Mouse (Mus musculus) liver, postnatal 0 days (tissue): ENCODE results near the gene B4galt1. TPM values are rescaled to one million over a fixed set of nuclear protein-coding genes. Genes with fewer than 3 reads are reported as not detected.

Source experiments
- ATAC-seq: fragments of 200-750 bp; cut with Nextera tagmentation; 2 replicates; pipeline ENCODE4 v1.8.0; 2017; ENCODE audit warnings: mild to moderate bottlenecking, moderate library complexity
- DNase-seq: peaks from one replicate; pipeline ENCODE4 v3.0.0-alpha.2; 2016
- H3K27ac ChIP-seq: fragments of 300-500 bp; sonication (generic); 2 replicates; pipeline ENCODE4 v1.5.1; 2014; ENCODE audit warnings: antibody characterized with exemption, moderate library complexity, mild to moderate bottlenecking, low read depth
- H3K27me3 ChIP-seq: fragments of 300-500 bp; sonication (generic); 2 replicates; pipeline ENCODE4 v1.6.1; 2014; ENCODE audit warnings: low read length, control low read depth, mixed read lengths; ENCODE audit not compliant: insufficient read depth
- H3K36me3 ChIP-seq: fragments of 300-500 bp; sonication (generic); replicated peaks from 2 replicates; pipeline ENCODE4 v1.6.1; 2014; ENCODE audit warnings: mild to moderate bottlenecking, control low read depth, low read length, moderate library complexity, mixed read lengths; ENCODE audit not compliant: insufficient read depth
- H3K4me1 ChIP-seq: fragments of 300-500 bp; sonication (generic); 2 replicates; pipeline ENCODE4 v1.6.1; 2014; ENCODE audit warnings: antibody characterized with exemption, mild to moderate bottlenecking, control low read depth; ENCODE audit not compliant: insufficient read depth
- H3K4me2 ChIP-seq: fragments of 300-500 bp; sonication (generic); 2 replicates; pipeline ENCODE4 v1.6.1; 2014; ENCODE audit warnings: low read depth, mild to moderate bottlenecking, low read length, moderate library complexity, mixed read lengths
- H3K4me3 ChIP-seq: fragments of 300-500 bp; sonication (generic); 2 replicates; pipeline ENCODE4 v1.5.1; 2014; ENCODE audit warnings: low read depth, low read length
- H3K9ac ChIP-seq: fragments of 300-500 bp; sonication (generic); replicated peaks from 2 replicates; pipeline ENCODE4 v1.6.1; 2014; ENCODE audit warnings: mild to moderate bottlenecking, moderate library complexity
- H3K9me3 ChIP-seq: fragments of 300-500 bp; sonication (generic); 2 replicates; pipeline ENCODE4 v1.6.1; 2016; ENCODE audit warnings: mild to moderate bottlenecking, control low read depth, low read length, mixed read lengths
- CTCF ChIP-seq: sonication (generic); IDR thresholded peaks from 2 replicates; pipeline ENCODE4 v1.5.1; 2016; ENCODE audit warnings: antibody characterized with exemption, low read depth
- EP300 ChIP-seq: IDR thresholded peaks from 2 replicates; pipeline ENCODE4 v1.6.1; 2016; ENCODE audit warnings: antibody characterized with exemption, low read depth, mild to moderate bottlenecking
- WGBS: fragments of 180-500 bp; shearing (Covaris S2); extraction: QIAGEN DNeasy Blood & Tissue Kit; methylation state at CpG from one replicate; pipeline ENCODE4 v1.1.7; 2014; ENCODE audit not compliant: insufficient replicate concordance; 5-methylcytosine and 5-hydroxymethylcytosine counted together
- polyA plus RNA-seq: library from polyadenylated mRNA; unstranded; fragments of >200 nt; fragmentation: Nextera tagmentation; extraction: Ambion mirVana; gene quantifications from 2 replicates; pipeline ENCODE4 v1.2.1, GENCODE M21; 2015

B4galt1 gene
- polyA plus RNA-seq, 1 experiment from 2014 or later, result 30.2 TPM

GRCm38 (mm10) chr4:40895118-40895517 lies 41.3 kb upstream of the B4galt1 start:
- ATAC-seq (no peak), DNase-seq (no peak)
- no peaks in the 10 kb centered on the region for H3K27me3 ChIP-seq
- no peak overlapping the region for H3K27ac ChIP-seq
- H3K4me3 ChIP-seq, result no peak overlapping the region
- WGBS, result 91% methylated on average over 3 of the region's 3 CpGs
- 0 out of 2 replicates have a peak, but pooled peaks cover 3% of the 10 kb centered on the region for H3K9me3 ChIP-seq
- TF ChIP-seq EP300, result no peak
- TF ChIP-seq CTCF, result no peak
- no peak overlapping the region for H3K9ac ChIP-seq
- no peaks in the 10 kb centered on the region for H3K36me3 ChIP-seq
- H3K4me1 ChIP-seq, result no peaks in the 10 kb centered on the region
- H3K4me2 ChIP-seq, result no peak overlapping the region

- DNase-seq, result no peak
- Histone ChIP-seq H3K36me3 (no peaks in the 10 kb centered on the region), H3K4me1 (no peaks in the 10 kb centered on the region), H3K4me2 (no peak overlapping the region), H3K27me3 (no peaks in the 10 kb centered on the region), H3K9ac (no peak overlapping the region), H3K9me3 (0 out of 2 replicates have a peak, but pooled peaks cover 3% of the 10 kb centered on the region), H3K4me3 (no peak overlapping the region), H3K27ac (no peak overlapping the region)
- WGBS, result 84% methylated on average over 5 of the region's 5 CpGs
- TF ChIP-seq CTCF (no peak), EP300 (no peak)
- no peak for ATAC-seq
Measured at GRCm38 (mm10) chr4:40891206-40891605, 37.4 kb upstream of the B4galt1 start.

DNA sequence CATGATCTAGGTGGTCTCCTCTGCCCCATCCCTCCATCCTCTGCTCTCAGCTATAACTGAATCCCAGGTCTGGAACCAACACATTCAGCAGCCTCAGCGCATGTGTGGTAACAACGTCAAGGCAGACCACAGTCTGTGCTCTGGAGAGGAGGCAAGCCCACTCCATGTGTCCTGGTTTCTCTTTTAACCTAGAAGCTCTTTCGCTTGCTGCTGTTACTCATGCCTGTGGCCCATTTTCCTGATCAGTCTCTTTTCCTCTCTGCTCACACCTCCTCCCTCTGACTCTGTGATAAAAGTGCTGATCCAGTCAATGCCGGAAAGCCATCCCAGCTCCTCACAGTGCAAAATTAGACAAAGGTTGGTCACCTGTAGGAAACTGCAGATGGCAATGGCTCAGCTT lies 36.2 kb upstream of the B4galt1 start:
- TF ChIP-seq EP300 (no peak), CTCF (no peak)
- WGBS, result 74% methylated on average over 4 of the region's 4 CpGs
- no peak overlapping the region for H3K27ac ChIP-seq
- H3K36me3 ChIP-seq, result no peaks in the 10 kb centered on the region
- no peaks in the 10 kb centered on the region for H3K4me1 ChIP-seq
- H3K9me3 ChIP-seq, result no peaks in the 10 kb centered on the region
- H3K9ac ChIP-seq, result no peak overlapping the region
- ATAC-seq (no peak), DNase-seq (no peak)
- H3K27me3 ChIP-seq, result no peaks in the 10 kb centered on the region
- no peak overlapping the region for H3K4me3 ChIP-seq
- H3K4me2 ChIP-seq, result no peak overlapping the region

- 39% methylated on average over 3 of the region's 3 CpGs for WGBS
- peak overlapping the region; percentile 45; the same call in 1 of the 2 replicates for H3K27ac ChIP-seq
- DNase-seq, result peak; percentile 46
- no peak overlapping the region for H3K4me3 ChIP-seq
- ATAC-seq, result peak; percentile 94
- no peak for TF ChIP-seq EP300
- no peak for TF ChIP-seq CTCF
- no peak overlapping the region for H3K9ac ChIP-seq
- H3K4me2 ChIP-seq, result no peak overlapping the region
- H3K36me3 ChIP-seq, result no peaks in the 10 kb centered on the region
- H3K9me3 ChIP-seq, result no peaks in the 10 kb centered on the region
- H3K4me1 ChIP-seq, result no peaks in the 10 kb centered on the region
- no peaks in the 10 kb centered on the region for H3K27me3 ChIP-seq
Measured at GRCm38 (mm10) chr4:40889252-40889651, 35.4 kb upstream of the B4galt1 start.

DNA sequence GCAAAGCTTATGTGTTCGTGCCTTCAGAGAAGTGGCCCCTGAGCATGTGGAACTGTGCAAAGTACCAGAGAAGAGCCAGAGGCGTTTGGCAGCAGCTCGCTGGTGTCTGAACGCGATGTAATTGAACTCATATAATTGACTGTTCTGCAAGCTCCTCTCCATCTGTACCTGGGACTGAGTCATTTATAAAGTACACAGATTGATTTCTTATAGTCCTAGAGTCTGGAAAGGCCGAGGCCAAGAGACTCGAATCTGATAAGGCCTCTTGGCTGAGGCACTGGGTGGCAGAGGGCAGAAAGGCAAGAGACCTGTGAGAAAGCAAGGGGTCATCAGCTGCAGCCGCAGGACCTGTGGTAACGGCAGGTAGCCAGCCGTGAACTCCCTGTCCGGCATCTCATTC lies 35.0 kb upstream of the B4galt1 start:
- H3K9ac ChIP-seq, result no peak overlapping the region
- ATAC-seq (peak; percentile 70), DNase-seq (no peak)
- TF ChIP-seq CTCF (no peak), EP300 (no peak)
- no peak overlapping the region for H3K4me2 ChIP-seq
- no peaks in the 10 kb centered on the region for H3K36me3 ChIP-seq
- H3K27me3 ChIP-seq, result no peaks in the 10 kb centered on the region
- no peaks in the 10 kb centered on the region for H3K4me1 ChIP-seq
- H3K9me3 ChIP-seq, result no peaks in the 10 kb centered on the region
- H3K27ac ChIP-seq, result peak overlapping the region; percentile 45; the same call in 1 of the 2 replicates
- H3K4me3 ChIP-seq, result no peak overlapping the region
- WGBS, result 72% methylated on average over 11 of the region's 11 CpGs

DNA sequence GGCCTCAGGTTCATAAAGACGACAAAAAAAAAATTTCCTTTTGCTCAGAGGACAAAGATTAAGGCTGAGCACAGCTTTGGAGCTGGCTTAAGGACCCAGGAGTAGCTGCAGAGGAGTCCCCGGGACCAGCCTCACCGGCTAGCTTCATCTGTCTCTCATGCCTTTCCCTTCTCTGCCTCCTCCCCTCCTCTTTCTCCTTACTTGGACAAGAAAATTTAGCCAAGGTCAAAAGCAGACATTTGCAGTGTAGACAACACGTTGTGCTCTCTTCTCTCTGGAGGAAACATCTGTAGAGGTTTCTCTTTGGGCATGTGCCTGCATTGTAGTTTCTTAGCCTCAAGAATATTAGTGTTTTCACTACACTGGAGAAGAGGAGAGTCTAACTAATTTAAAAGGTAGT lies 32.1 kb upstream of the B4galt1 start:
- ATAC-seq (no peak), DNase-seq (no peak)
- Histone ChIP-seq H3K4me3 (no peak overlapping the region), H3K27me3 (no peaks in the 10 kb centered on the region), H3K27ac (no peak overlapping the region), H3K9me3 (no peaks in the 10 kb centered on the region), H3K9ac (no peak overlapping the region), H3K4me1 (no peaks in the 10 kb centered on the region), H3K36me3 (no peaks in the 10 kb centered on the region), H3K4me2 (no peak overlapping the region)
- 69% methylated on average over 4 of the region's 4 CpGs for WGBS
- no peak for TF ChIP-seq CTCF
- no peak for TF ChIP-seq EP300

GRCm38 (mm10) chr4:40885166-40885525 lies 31.3 kb upstream of the B4galt1 start:
- H3K27me3 ChIP-seq, result no peaks in the 10 kb centered on the region
- no peak for ATAC-seq
- H3K4me2 ChIP-seq, result no peak overlapping the region
- H3K27ac ChIP-seq, result no peak overlapping the region
- TF ChIP-seq CTCF (no peak), EP300 (no peak)
- H3K9ac ChIP-seq, result no peak overlapping the region
- WGBS, result 83% methylated on average over 2 of the region's 2 CpGs
- H3K9me3 ChIP-seq, result no peaks in the 10 kb centered on the region
- no peaks in the 10 kb centered on the region for H3K4me1 ChIP-seq
- no peaks in the 10 kb centered on the region for H3K36me3 ChIP-seq
- H3K4me3 ChIP-seq, result no peak overlapping the region
- no peak for DNase-seq
